Mouse (Mus musculus): ENCODE measurements around the gene Gpr82. TPM values are rescaled to one million over a fixed set of nuclear protein-coding genes. Genes with fewer than 3 reads are reported as not detected.

The Gpr82 gene
- polyA plus RNA-seq, 1 experiment: not detected

DNA sequence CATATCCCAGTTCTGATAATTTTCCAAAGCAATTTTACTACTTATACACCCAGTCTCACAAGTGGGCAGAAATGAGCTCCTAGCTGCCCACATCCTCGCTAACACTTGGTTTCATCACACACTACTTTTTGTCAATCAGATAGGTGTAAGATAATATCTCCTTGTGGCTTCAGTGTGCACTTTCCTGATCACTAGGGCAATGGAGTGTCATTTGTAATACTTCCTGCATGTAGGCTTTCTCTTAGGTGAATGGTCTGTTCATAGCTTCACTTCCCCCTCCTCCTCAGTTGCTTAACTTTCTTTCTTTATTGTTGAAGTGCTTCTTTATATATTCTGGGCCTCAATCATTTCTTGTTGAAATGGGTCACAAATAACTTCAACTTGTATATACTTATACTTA lies 8.9 kb upstream of the Gpr82 start:
- no peaks in the 10 kb centered on the region for H3K79me3 ChIP-seq (ENCODE audit: low read depth)
- H3ac ChIP-seq (ENCODE audit: control insufficient read depth, insufficient read length, low read depth): no peak overlapping the region
- H3K27me3 ChIP-seq (ENCODE audit: control insufficient read depth, insufficient read depth, insufficient read length): no peaks in the 10 kb centered on the region
- no peaks in the 10 kb centered on the region for H3K79me2 ChIP-seq (ENCODE audit: control insufficient read depth, insufficient read depth)
- no peak overlapping the region for H3K4me3 ChIP-seq (ENCODE audit: insufficient read depth, poor library complexity, severe bottlenecking)
- TF ChIP-seq CEBPB (IDR thresholded peaks at IDR 0.05; ENCODE audit: low read depth) (no peak), MAX (IDR thresholded peaks at IDR 0.05) (no peak), MYOD1 (IDR thresholded peaks at IDR 0.05; ENCODE audit: control insufficient read depth, insufficient read length, low read depth) (no peak), USF1 (IDR thresholded peaks at IDR 0.05; ENCODE audit: low read depth) (no peak), CTCF (IDR thresholded peaks at IDR 0.05; ENCODE audit: control insufficient read depth, insufficient read depth, insufficient read length) (no peak), FOSL1 (IDR thresholded peaks at IDR 0.05; ENCODE audit: insufficient read depth, low read length, poor library complexity, severe bottlenecking) (no peak), MYOG (IDR thresholded peaks at IDR 0.05; ENCODE audit: control insufficient read depth, extremely low read depth, insufficient read length) (no peak)
- H3K36me3 ChIP-seq (ENCODE audit: control insufficient read depth, insufficient read depth): no peaks in the 10 kb centered on the region

DNA sequence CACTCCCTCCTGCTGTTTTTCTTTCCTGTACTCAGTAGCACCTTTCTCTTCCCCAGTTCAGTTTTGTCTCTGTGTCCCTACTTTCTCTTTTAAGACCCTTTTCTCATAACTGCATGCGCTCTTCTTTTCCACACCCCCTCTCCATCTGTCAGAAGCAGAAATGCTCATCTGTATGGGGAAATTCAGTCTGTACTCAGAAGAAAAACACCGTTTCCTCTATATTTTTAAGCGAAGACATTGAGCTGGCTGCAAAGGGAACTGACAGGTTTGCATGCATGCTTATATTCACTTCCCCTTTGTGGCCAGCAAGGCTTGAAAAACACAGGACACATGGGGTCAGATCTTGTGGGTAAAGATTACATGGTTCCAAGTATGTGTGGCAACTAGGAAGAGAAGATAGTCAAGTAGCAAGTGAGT lies 6.2 kb upstream of the Gpr82 start:
- Histone ChIP-seq H3K79me2 (ENCODE audit: control insufficient read depth, insufficient read depth) (no peaks in the 10 kb centered on the region), H3K79me3 (ENCODE audit: low read depth) (no peaks in the 10 kb centered on the region), H3K36me3 (ENCODE audit: control insufficient read depth, insufficient read depth) (no peaks in the 10 kb centered on the region), H3K27me3 (ENCODE audit: control insufficient read depth, insufficient read depth, insufficient read length) (no peaks in the 10 kb centered on the region), H3ac (ENCODE audit: control insufficient read depth, insufficient read length, low read depth) (no peak overlapping the region), H3K4me3 (ENCODE audit: insufficient read depth, poor library complexity, severe bottlenecking) (no peak overlapping the region)
- TF ChIP-seq FOSL1 (IDR thresholded peaks at IDR 0.05; ENCODE audit: insufficient read depth, low read length, poor library complexity, severe bottlenecking) (no peak), CEBPB (IDR thresholded peaks at IDR 0.05; ENCODE audit: low read depth) (no peak), USF1 (IDR thresholded peaks at IDR 0.05; ENCODE audit: low read depth) (no peak), MAX (IDR thresholded peaks at IDR 0.05) (no peak), CTCF (IDR thresholded peaks at IDR 0.05; ENCODE audit: control insufficient read depth, insufficient read depth, insufficient read length) (no peak), MYOG (IDR thresholded peaks at IDR 0.05; ENCODE audit: control insufficient read depth, extremely low read depth, insufficient read length) (no peak), MYOD1 (IDR thresholded peaks at IDR 0.05; ENCODE audit: control insufficient read depth, insufficient read length, low read depth) (no peak)

DNA sequence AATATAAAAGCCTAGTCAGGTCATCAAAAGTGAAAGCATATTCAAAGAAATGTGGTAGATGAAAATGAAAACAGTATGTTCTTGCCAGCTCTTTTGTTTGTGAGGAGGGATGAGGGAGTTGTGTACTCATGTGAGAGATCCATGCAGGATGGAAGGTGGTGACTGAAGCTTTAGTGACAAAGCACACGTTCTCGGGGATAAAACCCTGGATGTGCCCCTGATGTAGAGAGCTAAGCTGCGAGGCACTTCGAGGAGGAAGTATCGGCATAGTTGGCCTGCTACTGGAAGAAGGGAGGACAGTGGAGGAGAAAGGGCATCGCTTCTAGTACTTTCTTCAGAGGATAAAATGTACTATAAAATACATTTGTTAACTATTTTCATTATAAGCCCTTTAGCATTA lies 5.3 kb upstream of the Gpr82 start:
- Histone ChIP-seq H3K4me3 (ENCODE audit: insufficient read depth, poor library complexity, severe bottlenecking) (no peak overlapping the region), H3K27me3 (ENCODE audit: control insufficient read depth, insufficient read depth, insufficient read length) (no peaks in the 10 kb centered on the region), H3K36me3 (ENCODE audit: control insufficient read depth, insufficient read depth) (no peaks in the 10 kb centered on the region), H3K79me2 (ENCODE audit: control insufficient read depth, insufficient read depth) (no peaks in the 10 kb centered on the region), H3ac (ENCODE audit: control insufficient read depth, insufficient read length, low read depth) (no peak overlapping the region), H3K79me3 (ENCODE audit: low read depth) (no peaks in the 10 kb centered on the region)
- TF ChIP-seq MAX (IDR thresholded peaks at IDR 0.05): no peak
- TF ChIP-seq USF1 (IDR thresholded peaks at IDR 0.05; ENCODE audit: low read depth): no peak
- no peak for TF ChIP-seq MYOG (IDR thresholded peaks at IDR 0.05; ENCODE audit: control insufficient read depth, extremely low read depth, insufficient read length)
- no peak for TF ChIP-seq CTCF (IDR thresholded peaks at IDR 0.05; ENCODE audit: control insufficient read depth, insufficient read depth, insufficient read length)
- TF ChIP-seq CEBPB (IDR thresholded peaks at IDR 0.05; ENCODE audit: low read depth): no peak
- no peak for TF ChIP-seq FOSL1 (IDR thresholded peaks at IDR 0.05; ENCODE audit: insufficient read depth, low read length, poor library complexity, severe bottlenecking)
- no peak for TF ChIP-seq MYOD1 (IDR thresholded peaks at IDR 0.05; ENCODE audit: control insufficient read depth, insufficient read length, low read depth)

DNA sequence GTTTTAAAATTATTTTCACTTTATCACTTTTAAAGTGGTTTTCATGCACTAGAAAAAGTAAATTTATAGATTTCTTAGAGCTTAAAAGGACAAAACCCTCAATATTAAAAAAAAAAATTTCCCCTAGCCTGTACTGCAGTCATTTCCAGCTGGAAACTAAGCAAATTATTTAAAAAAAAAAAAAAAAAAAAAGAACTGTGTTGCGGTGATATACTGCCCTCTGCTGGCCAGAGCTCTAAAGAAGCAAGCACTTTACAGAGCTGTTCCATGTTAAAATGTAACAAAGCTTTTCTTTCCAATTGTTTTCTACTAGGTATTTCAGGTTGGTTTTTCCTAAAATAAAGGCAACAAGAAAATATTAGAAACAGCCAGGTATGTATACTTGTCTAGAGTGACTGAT lies 4.4 kb upstream of the Gpr82 start:
- Histone ChIP-seq H3K27me3 (ENCODE audit: control insufficient read depth, insufficient read depth, insufficient read length) (no peaks in the 10 kb centered on the region), H3K4me3 (ENCODE audit: insufficient read depth, poor library complexity, severe bottlenecking) (no peak overlapping the region), H3ac (ENCODE audit: control insufficient read depth, insufficient read length, low read depth) (no peak overlapping the region), H3K36me3 (ENCODE audit: control insufficient read depth, insufficient read depth) (no peaks in the 10 kb centered on the region), H3K79me2 (ENCODE audit: control insufficient read depth, insufficient read depth) (no peaks in the 10 kb centered on the region), H3K79me3 (ENCODE audit: low read depth) (no peaks in the 10 kb centered on the region)
- TF ChIP-seq CTCF (IDR thresholded peaks at IDR 0.05; ENCODE audit: control insufficient read depth, insufficient read depth, insufficient read length) (no peak), MYOG (IDR thresholded peaks at IDR 0.05; ENCODE audit: control insufficient read depth, extremely low read depth, insufficient read length) (no peak), MAX (IDR thresholded peaks at IDR 0.05) (no peak), CEBPB (IDR thresholded peaks at IDR 0.05; ENCODE audit: low read depth) (no peak), FOSL1 (IDR thresholded peaks at IDR 0.05; ENCODE audit: insufficient read depth, low read length, poor library complexity, severe bottlenecking) (no peak), MYOD1 (IDR thresholded peaks at IDR 0.05; ENCODE audit: control insufficient read depth, insufficient read length, low read depth) (no peak), USF1 (IDR thresholded peaks at IDR 0.05; ENCODE audit: low read depth) (no peak)

- H3K4me3 ChIP-seq (ENCODE audit: insufficient read depth, poor library complexity, severe bottlenecking): no peak overlapping the region
- no peaks in the 10 kb centered on the region for H3K79me3 ChIP-seq (ENCODE audit: low read depth)
- H3K36me3 ChIP-seq (ENCODE audit: control insufficient read depth, insufficient read depth): no peaks in the 10 kb centered on the region
- no peak overlapping the region for H3ac ChIP-seq (ENCODE audit: control insufficient read depth, insufficient read length, low read depth)
- H3K79me2 ChIP-seq (ENCODE audit: control insufficient read depth, insufficient read depth): no peaks in the 10 kb centered on the region
- no peaks in the 10 kb centered on the region for H3K27me3 ChIP-seq (ENCODE audit: control insufficient read depth, insufficient read depth, insufficient read length)
- TF ChIP-seq USF1 (IDR thresholded peaks at IDR 0.05; ENCODE audit: low read depth): no peak
- no peak for TF ChIP-seq CTCF (IDR thresholded peaks at IDR 0.05; ENCODE audit: control insufficient read depth, insufficient read depth, insufficient read length)
- TF ChIP-seq MYOG (IDR thresholded peaks at IDR 0.05; ENCODE audit: control insufficient read depth, extremely low read depth, insufficient read length): no peak
- no peak for TF ChIP-seq MYOD1 (IDR thresholded peaks at IDR 0.05; ENCODE audit: control insufficient read depth, insufficient read length, low read depth)
- no peak for TF ChIP-seq FOSL1 (IDR thresholded peaks at IDR 0.05; ENCODE audit: insufficient read depth, low read length, poor library complexity, severe bottlenecking)
- no peak for TF ChIP-seq MAX (IDR thresholded peaks at IDR 0.05)
- TF ChIP-seq CEBPB (IDR thresholded peaks at IDR 0.05; ENCODE audit: low read depth): no peak
These were observed 2.5 kb upstream of the Gpr82 start for GRCm38 (mm10) chrX:13658616-13659140.
